Mouse (Mus musculus) cerebellum, adult 18-20 months (tissue): Measurements from ENCODE around the gene Reep1.

Source experiments
- DNase-seq, 2 experiments: peaks; one replicate each; pipeline ENCODE4 v3.0.0; 2021

Gene Reep1

GRCm38 (mm10) chr6:71707511-71708501 lies at the start of gene Reep1:
Gene Reep1, plus strand, starts transcription at chr6:71707561.
- peak; percentile 83 to 85 for DNase-seq

GRCm38 (mm10) chr6:71658290-71658689 lies 49.1 kb upstream of the Reep1 start:
- DNase-seq: no peak

- no peak for DNase-seq
These were observed 42.9 kb upstream of the Reep1 start for GRCm38 (mm10) chr6:71664511-71664910.

GRCm38 (mm10) chr6:71673166-71673565 lies 34.2 kb upstream of the Reep1 start:
- DNase-seq: no peak

- peak; percentile 6 to 17 for DNase-seq
These were observed 28.5 kb upstream of the Reep1 start for GRCm38 (mm10) chr6:71678891-71679290.

GRCm38 (mm10) chr6:71695150-71695549 lies 12.2 kb upstream of the Reep1 start:
- DNase-seq: no peak

DNA sequence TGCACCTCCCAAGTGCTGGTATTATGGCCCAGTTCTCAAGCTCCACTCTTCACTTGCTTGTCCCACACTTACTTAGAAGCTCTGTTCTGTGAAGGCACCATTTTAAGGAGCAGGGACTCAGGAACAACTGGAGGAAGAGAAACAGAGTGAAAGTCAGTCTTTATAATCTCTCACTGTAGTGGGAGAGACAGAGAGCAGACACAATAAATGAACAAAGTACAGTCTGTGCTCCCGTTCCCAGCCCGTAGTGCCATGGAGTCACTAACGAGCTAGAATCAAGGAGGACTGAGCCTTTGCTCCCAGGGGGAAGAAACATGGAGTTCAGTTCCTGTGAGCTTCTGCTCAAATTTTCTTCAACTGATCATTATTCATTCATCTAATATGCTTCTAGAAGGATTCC lies 11.8 kb upstream of the Reep1 start:
- DNase-seq: no peak

DNA sequence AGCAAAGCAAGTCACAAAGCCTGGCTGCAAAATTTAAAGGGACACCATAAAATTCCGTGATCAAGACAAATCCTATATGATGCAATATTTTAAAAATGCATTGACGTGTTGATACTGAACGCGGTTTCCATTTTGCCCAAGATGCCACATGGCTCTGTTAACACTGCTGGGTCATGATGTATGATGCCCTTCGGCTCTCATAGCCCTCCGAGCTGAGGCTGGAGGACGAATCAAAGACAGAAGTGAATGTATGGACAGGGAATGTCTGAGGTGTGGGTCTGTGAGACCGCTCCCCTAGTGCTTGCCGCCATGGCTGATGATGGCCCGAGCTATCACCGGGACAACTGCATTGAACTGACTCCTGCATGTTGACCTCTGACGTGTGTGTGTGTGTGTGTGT lies 490 bp upstream of the Reep1 start:
- DNase-seq: no peak

DNA sequence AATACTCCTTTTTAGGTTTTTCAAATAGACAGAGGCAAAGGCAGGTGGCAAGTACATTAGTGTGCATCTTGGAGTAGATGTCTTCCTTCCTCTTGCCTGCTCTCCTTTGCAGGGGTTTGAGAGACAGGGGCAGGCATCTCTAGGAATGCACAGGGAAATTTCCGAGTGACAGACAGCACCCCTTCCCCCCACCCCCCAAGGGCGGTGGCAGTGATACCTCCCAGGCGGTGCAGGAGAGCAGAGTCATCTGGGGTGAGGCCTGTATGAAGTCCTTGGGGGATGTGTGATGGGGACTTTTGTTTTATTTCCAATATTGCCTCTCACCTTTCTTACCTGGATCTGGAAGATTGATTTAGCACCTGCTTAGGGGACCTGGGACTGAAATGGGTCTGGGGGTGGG lies 1.2 kb downstream of the Reep1 start:
- no peak for DNase-seq

- no peak for DNase-seq
These were observed 3.0 kb downstream of the Reep1 start for GRCm38 (mm10) chr6:71710323-71710722.

- peak in 1 of 2 experiments; percentile 32 for DNase-seq
These were observed 3.8 kb downstream of the Reep1 start for GRCm38 (mm10) chr6:71711201-71711600.

- no peak for DNase-seq
These were observed 6.2 kb downstream of the Reep1 start for GRCm38 (mm10) chr6:71713532-71713931.

GRCm38 (mm10) chr6:71715006-71715405 lies 7.6 kb downstream of the Reep1 start:
- DNase-seq: no peak

GRCm38 (mm10) chr6:71716434-71716833 lies 9.1 kb downstream of the Reep1 start:
- DNase-seq: no peak

GRCm38 (mm10) chr6:71718322-71718721 lies 11.0 kb downstream of the Reep1 start:
- DNase-seq: no peak

GRCm38 (mm10) chr6:71719302-71719701 lies 11.9 kb downstream of the Reep1 start:
- no peak for DNase-seq

GRCm38 (mm10) chr6:71722988-71723387 lies 15.6 kb downstream of the Reep1 start:
- DNase-seq: peak; percentile 39 to 40

- DNase-seq: peak; percentile 48 to 50
These were observed 16.2 kb downstream of the Reep1 start for GRCm38 (mm10) chr6:71723555-71723954.

GRCm38 (mm10) chr6:71726710-71727109 lies 19.3 kb downstream of the Reep1 start:
- no peak for DNase-seq

DNA sequence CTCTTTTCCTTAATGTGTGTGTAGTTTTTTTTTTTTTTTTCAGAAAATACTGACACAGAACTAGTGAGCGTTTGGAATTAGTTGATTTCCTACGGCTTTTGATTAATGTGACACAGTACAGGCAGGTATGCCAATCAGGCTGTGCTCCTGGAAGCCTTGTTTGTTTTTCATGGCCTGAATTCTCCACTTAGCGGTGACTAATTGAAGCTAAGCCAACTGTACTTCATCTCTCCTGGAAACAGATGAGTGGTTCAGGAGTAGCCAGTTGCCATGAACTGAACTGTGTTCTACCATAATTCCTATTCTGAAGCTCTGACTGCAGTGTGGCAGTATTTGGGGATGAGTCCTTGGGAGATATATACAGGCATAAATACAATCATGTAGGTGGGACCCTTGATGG lies 20.9 kb downstream of the Reep1 start:
- DNase-seq: no peak

DNA sequence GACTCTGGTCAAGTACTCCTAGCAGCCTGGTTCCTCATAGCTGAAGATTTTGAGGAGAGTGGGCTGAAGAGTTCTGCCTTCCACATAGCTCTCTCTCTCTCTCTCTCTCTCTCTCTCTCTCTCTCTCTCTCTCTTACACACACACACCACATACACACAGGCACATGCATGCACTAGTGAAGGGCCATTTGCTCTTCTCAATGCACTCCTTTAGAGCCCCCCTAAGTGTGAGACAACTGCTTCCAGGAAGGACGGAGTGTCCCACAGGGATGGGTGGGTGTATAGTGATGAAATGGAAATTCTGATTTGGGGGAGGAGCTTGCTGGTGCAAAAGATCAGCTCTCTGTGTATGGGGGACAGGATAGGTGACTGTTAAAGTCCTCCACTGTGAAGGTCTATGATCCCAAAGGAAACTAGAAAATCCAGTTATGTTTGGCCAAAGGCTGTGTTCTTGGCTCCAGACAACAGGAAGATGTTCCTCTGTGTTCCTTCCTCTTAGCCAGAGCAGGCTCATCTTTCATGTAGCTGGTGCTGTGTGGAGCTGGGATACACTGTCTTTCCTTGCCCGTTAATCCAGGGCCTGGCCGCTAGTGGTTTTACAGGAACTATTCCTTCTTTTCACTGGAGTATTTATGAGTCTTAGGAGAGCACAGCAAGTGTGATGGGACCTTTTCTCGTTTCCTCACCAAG lies 27.7 kb downstream of the Reep1 start:
- DNase-seq: no peak

- DNase-seq: no peak
These were observed 28.2 kb downstream of the Reep1 start for GRCm38 (mm10) chr6:71735600-71736010.

- no peak for DNase-seq
These were observed 28.7 kb downstream of the Reep1 start for GRCm38 (mm10) chr6:71736101-71736500.

DNA sequence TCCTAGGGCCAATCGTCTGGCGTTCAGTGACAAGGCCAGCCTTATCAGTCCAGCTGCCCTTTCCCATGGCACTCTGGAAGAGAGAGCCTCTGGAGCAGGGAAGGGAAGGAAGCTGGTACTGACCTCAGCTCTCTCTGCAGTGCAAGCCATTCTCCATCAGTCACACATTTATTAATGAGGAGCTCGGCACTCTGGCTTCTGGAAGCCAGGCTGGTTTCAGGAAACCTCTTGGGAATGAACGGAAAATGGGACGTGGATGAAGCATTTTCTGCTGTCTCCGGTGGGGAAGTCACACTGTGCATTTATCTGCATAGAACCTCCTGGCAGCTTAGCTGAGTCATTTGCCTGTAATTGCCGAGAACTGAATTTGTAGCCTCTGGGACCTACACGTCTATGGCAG lies 29.8 kb downstream of the Reep1 start:
- DNase-seq: no peak
